Mouse (Mus musculus) kidney, adult 11 months (tissue): ENCODE measurements around the gene Tfe3.

Experiments used
- DNase-seq: peaks from one replicate; pipeline ENCODE4 v3.0.0; 2022

Gene Tfe3

DNA sequence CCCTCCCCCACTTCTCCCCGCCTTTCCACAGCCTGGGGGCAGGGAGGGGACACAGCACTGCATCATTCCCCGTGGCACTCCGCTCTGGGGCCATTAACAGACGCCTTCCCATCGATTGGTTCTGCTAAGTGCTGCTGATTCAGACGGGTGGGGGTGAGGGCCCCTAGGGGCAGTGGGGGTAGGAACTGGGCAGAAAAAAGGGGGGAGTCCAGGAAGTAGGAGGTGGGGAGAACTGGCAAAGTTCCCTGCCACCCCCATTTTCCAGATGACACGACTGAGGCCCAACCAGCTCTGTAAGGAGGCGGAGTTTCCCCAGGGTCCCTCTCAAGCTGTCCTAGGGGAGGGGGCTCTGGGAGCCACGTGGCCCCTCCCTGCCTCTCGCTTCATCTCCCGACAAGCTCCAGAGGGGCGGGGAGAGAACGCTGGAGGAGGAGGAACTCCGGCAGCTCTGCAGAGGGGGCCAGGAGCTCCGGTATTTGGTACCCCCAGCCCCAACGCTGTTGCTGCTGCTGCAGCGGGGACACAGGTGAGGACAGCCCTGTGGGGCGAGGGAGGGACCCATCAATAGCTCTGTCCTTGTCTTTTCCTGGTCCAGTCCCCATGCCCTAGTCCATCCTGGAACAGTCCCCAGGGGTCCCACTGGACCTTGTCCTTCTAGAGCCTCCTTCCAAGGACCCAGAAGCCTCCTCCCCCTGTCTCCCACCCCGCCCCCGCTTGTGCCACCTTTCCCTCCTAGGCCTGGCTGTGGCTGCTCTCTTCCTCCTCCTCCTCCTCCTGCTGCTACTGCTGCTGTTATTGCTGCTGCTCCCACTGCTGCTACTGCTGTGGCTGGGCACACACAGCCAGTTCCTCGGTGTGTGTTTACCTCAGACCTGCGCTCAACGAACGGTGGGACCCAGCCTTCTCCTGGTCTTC lies 59.8 kb downstream of the Tfe3 start, which contains the start of gene Kcnd1:
Gene Kcnd1 (plus strand): TSS at position 425 of the 915 bp plus-strand sequence.
- DNase-seq: no peak
